Mouse (Mus musculus) olfactory bulb, adult 2 months (tissue): ENCODE measurements around the gene P4ha1.

ENCODE experiments used
- CTCF ChIP-seq: fragments of 200-500 bp; IDR thresholded peaks from 2 replicates; pipeline ENCODE4 v1.5.1; 2012; ENCODE audit warnings: low read depth, mild to moderate bottlenecking, low read length, moderate library complexity; ENCODE audit not compliant: insufficient read depth
- POLR2A ChIP-seq: fragments of 200-500 bp; IDR thresholded peaks from 2 replicates; pipeline ENCODE4 v1.6.1; 2012; ENCODE audit warnings: mild to moderate bottlenecking, low read depth, low read length, moderate library complexity; ENCODE audit not compliant: insufficient read depth

GRCm38 (mm10) chr10:59323100-59323487, at the start of gene P4ha1:
- TF ChIP-seq POLR2A (peak; percentile 99), CTCF (peak; percentile 53)
